Mouse (Mus musculus): ENCODE data around the gene Pim3.

DNA sequence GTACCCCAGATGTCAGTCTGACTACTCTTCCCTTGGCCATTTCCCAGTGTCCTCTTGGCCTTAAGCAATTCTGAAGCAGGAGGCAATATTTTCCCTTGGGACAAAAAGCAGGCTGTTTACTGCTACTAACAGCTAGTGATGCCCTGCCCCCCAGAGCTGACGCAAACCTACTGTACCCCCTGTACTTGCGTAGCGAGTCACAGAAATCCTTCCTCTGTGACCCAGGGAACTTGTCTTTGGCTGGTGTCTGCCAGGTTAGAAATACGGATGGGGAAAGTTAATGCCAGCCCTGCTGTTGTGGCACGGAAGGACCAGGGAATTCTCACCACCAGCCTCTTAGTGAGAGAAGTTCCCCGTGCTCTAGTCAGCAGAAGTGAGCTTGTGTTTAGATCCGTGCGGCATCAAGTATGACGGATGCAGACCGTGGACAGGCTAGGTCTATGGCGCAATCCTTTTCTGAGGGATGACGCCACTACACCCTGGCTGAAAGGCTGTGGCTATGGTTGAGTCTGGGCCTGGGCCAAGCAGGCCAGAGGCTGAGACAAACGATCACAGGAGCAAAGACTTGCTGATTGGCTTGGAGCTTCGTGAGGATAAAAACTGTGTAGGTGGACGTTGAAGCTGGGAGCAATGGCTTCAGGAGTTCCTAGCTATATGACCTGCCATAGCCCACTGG is 40.4 kb downstream of the Pim3 start:
- TF ChIP-seq CTCF (IDR thresholded peaks at IDR 0.05; ENCODE audit: extremely low read depth, insufficient read length, insufficient replicate concordance, low read depth, low read length) = no peak
- no peak for TF ChIP-seq POLR2A (IDR thresholded peaks at IDR 0.05; ENCODE audit: low read depth, low read length)
